Mouse (Mus musculus) E14TG2a.4 (cell line): ENCODE data around the gene St3gal6.

Experiments used
- H3K27me3 ChIP-seq: 2 replicates; pipeline ENCODE4 v1.6.1; 2014; ENCODE audit warnings: low read length, control low read depth; ENCODE audit not compliant: insufficient read depth
- H3K36me3 ChIP-seq: 2 replicates; pipeline ENCODE4 v1.6.1; 2014; ENCODE audit warnings: low read length, control low read depth; ENCODE audit not compliant: insufficient read depth
- H3K4me1 ChIP-seq: replicated peaks from 2 replicates; pipeline ENCODE4 v1.6.1; 2014; ENCODE audit warnings: low read depth, low read length, control low read depth
- H3K4me3 ChIP-seq: replicated peaks from 2 replicates; pipeline ENCODE4 v1.5.1; 2014; ENCODE audit warnings: mild to moderate bottlenecking, low read length
- H3K9me3 ChIP-seq: 2 replicates; pipeline ENCODE4 v1.6.1; 2014; ENCODE audit warnings: low read length, control low read depth
- CTCF ChIP-seq: conservative IDR thresholded peaks from 2 replicates; pipeline ENCODE4 v1.5.1; 2014; ENCODE audit warnings: low read length
- NANOG ChIP-seq: IDR thresholded peaks from 2 replicates; pipeline ENCODE4 v1.6.1; 2014; ENCODE audit warnings: borderline replicate concordance, low read length, mixed read lengths
- POU5F1 ChIP-seq: IDR thresholded peaks from 2 replicates; pipeline ENCODE4 v1.6.1; 2014; ENCODE audit warnings: low read length, borderline replicate concordance

The St3gal6 gene

GRCm38 (mm10) chr16:58526729-58527128, 2.7 kb upstream of the St3gal6 start:
- Histone ChIP-seq H3K27me3 (peaks cover 29% of the 10 kb centered on the region), H3K4me1 (peaks cover 13% of the 10 kb centered on the region)
- no peak for TF ChIP-seq NANOG
- TF ChIP-seq POU5F1: no peak
- no peak for TF ChIP-seq CTCF

DNA sequence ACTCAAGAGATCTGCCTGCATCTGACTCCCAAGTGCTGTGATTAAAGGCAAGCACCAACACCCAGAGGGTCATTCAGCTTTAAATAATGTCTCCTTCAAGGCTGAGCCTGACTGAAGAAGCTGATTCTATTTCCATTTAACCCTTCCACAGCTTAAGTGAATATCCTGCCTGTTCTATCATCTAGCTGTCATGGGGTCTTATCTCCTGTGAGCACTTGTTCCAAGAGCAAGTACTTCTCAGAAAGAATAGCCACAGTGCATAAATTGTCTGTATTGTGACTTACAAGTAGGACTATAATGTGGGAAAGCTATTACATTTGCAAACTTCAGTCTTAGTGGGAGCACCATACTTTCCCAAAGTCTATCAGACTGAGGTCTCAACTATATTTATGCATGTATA, 1.8 kb upstream of the St3gal6 start:
- Histone ChIP-seq H3K9me3 (no peaks in the 10 kb centered on the region), H3K27me3 (peaks cover 35% of the 10 kb centered on the region), H3K36me3 (no peaks in the 10 kb centered on the region), H3K4me3 (no peak overlapping the region), H3K4me1 (peaks cover 13% of the 10 kb centered on the region)
- TF ChIP-seq CTCF (no peak), POU5F1 (no peak), NANOG (no peak)

More at GRCm38 (mm10) chr16:58526729-58527128, 2.7 kb upstream of the St3gal6 start:
- no peaks in the 10 kb centered on the region for H3K36me3 ChIP-seq
- H3K9me3 ChIP-seq: no peaks in the 10 kb centered on the region
- no peak overlapping the region for H3K4me3 ChIP-seq

- H3K4me3 ChIP-seq: peak overlapping the region; percentile 88
- no peaks in the 10 kb centered on the region for H3K36me3 ChIP-seq
- TF ChIP-seq POU5F1 (no peak), NANOG (no peak), CTCF (no peak)
- H3K27me3 ChIP-seq: peaks cover 51% of the 10 kb centered on the region
- peaks cover 16% of the 10 kb centered on the region for H3K4me1 ChIP-seq
- H3K9me3 ChIP-seq: no peaks in the 10 kb centered on the region
These were observed 791 bp downstream of the St3gal6 start for GRCm38 (mm10) chr16:58523044-58523859.

DNA sequence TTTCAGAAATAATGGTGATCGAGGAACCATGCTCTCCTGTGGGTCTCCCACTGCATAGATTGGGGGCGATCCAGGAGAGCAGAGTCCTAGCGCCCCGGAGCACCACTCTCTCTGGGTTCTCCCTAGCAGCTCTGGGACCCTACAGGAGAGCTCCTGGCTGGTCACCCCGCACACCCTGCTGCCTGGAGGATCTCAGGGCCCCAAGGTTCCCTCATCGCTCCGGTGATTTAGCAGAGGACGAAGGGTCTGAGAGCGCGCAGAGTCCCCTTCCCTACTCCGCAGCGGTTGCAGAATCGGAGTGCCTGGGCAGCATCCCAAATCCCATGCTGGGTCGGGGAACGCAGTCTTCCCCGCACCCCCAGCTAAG, 1.4 kb downstream of the St3gal6 start:
- peaks cover 51% of the 10 kb centered on the region for H3K27me3 ChIP-seq
- TF ChIP-seq NANOG (no peak), POU5F1 (no peak), CTCF (no peak)
- peak overlapping the region; percentile 88 for H3K4me3 ChIP-seq
- peaks cover 16% of the 10 kb centered on the region for H3K4me1 ChIP-seq
- H3K9me3 ChIP-seq: no peaks in the 10 kb centered on the region
- no peaks in the 10 kb centered on the region for H3K36me3 ChIP-seq

- TF ChIP-seq NANOG: no peak
- no peak for TF ChIP-seq POU5F1
- no peak for TF ChIP-seq CTCF
- no peaks in the 10 kb centered on the region for H3K9me3 ChIP-seq
These were observed 2.1 kb downstream of the St3gal6 start for GRCm38 (mm10) chr16:58521900-58522299.

DNA sequence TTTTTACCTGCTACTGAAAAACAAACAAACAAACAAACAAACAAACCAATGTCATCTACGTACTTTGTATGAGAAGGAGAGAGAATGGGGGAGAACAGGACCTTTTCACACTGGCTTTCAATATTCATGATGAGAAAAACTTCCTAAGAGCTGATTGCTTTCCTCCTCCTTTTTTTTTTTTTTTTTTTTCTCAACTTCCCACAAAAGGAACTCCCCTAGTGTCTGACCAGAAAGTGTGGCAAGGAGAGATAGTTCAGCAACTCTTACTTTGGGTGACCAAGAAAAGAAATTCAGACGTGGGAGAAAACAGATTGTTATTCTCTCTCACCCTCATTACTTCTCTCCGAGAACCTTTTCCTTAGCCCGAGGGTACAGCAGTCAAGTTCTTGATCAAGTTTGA, 2.9 kb downstream of the St3gal6 start:
- Histone ChIP-seq H3K4me3 (no peak overlapping the region), H3K4me1 (peaks cover 16% of the 10 kb centered on the region), H3K27me3 (peaks cover 51% of the 10 kb centered on the region), H3K9me3 (no peaks in the 10 kb centered on the region), H3K36me3 (no peaks in the 10 kb centered on the region)
- TF ChIP-seq POU5F1 (no peak), CTCF (no peak), NANOG (no peak)

More at GRCm38 (mm10) chr16:58521900-58522299, 2.1 kb downstream of the St3gal6 start:
- Histone ChIP-seq H3K4me1 (peaks cover 16% of the 10 kb centered on the region), H3K27me3 (peaks cover 51% of the 10 kb centered on the region), H3K4me3 (no peak overlapping the region), H3K36me3 (no peaks in the 10 kb centered on the region)

DNA sequence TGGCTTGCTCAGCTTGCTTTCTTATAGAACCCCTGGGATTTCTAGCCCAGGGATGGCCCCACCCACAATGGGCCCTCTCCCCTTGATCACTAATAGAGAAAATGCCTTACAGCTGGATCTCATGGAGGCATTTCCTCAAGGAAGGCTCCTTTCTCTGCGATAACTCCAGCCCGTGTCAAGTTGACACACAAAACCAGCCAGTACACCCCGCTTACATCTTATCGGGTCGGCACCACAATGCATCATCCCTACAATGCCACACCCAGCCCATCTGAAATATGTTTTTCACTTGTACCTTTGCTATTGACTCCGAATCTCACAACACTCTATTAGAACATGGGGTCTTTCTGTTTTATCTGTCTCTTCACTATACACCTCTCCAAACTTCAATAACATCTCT, 3.6 kb downstream of the St3gal6 start:
- H3K36me3 ChIP-seq: no peaks in the 10 kb centered on the region
- no peaks in the 10 kb centered on the region for H3K9me3 ChIP-seq
- peaks cover 51% of the 10 kb centered on the region for H3K27me3 ChIP-seq
- H3K4me1 ChIP-seq: peaks cover 16% of the 10 kb centered on the region
- no peak for TF ChIP-seq NANOG
- TF ChIP-seq POU5F1: no peak
- TF ChIP-seq CTCF: no peak
- H3K4me3 ChIP-seq: no peak overlapping the region

DNA sequence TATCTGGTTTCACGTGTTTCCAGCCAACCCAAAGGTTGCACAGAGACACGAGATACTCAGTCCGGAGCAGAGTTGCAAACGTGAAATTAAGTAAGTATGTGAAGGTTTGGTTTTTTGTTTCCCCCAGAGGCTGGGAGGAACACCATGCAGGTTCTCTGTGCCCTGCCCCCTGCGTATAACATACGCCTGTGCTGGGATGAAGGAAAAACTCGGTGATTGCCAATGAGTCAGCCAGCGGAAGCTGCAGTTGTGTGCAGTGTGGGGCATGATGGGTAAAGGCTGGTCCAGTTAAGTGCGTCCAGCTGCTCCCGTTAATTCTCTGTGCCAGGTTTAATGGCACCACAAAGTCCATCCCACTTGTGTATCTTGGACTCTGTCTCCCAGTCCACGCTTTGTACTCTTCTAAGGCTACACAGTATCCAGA, 4.4 kb downstream of the St3gal6 start:
- Histone ChIP-seq H3K27me3 (peaks cover 47% of the 10 kb centered on the region), H3K4me3 (no peak overlapping the region), H3K4me1 (peaks cover 17% of the 10 kb centered on the region), H3K9me3 (no peaks in the 10 kb centered on the region), H3K36me3 (no peaks in the 10 kb centered on the region)
- TF ChIP-seq POU5F1: no peak
- TF ChIP-seq CTCF: no peak
- TF ChIP-seq NANOG: no peak
